Mouse (Mus musculus) cortical plate, adult 2 months (tissue): ENCODE results near the gene Atp2a2. TPM values are rescaled to one million over a fixed set of nuclear protein-coding genes. Genes with fewer than 3 reads are reported as not detected.
A peak's percentile ranks its signal among the peaks of the same experiment; 100 is the strongest.

Source experiments
- H3K27ac ChIP-seq: fragments of 200-500 bp; 2 replicates; pipeline ENCODE4 v1.5.1; 2012; ENCODE audit warnings: low read length, control low read depth, inconsistent platforms; ENCODE audit not compliant: insufficient read depth
- H3K4me1 ChIP-seq: fragments of 200-500 bp; 2 replicates; pipeline ENCODE4 v1.6.1; 2011; ENCODE audit warnings: low read length; ENCODE audit not compliant: control insufficient read depth, insufficient read depth
- H3K4me3 ChIP-seq: fragments of 200-500 bp; 2 replicates; pipeline ENCODE4 v1.5.1; 2011; ENCODE audit warnings: mild to moderate bottlenecking, low read length, control low read depth; ENCODE audit not compliant: insufficient read depth
- CTCF ChIP-seq: fragments of 200-500 bp; IDR thresholded peaks from 2 replicates; pipeline ENCODE4 v1.5.1; 2011; ENCODE audit warnings: mild to moderate bottlenecking, control low read depth, low read length; ENCODE audit not compliant: insufficient read depth; ENCODE audit errors: extremely low read depth
- POLR2A ChIP-seq: fragments of 200-500 bp; IDR thresholded peaks from 2 replicates; pipeline ENCODE4 v1.6.1; 2011; ENCODE audit warnings: mild to moderate bottlenecking, low read length, control low read depth; ENCODE audit not compliant: insufficient read depth; ENCODE audit errors: extremely low read depth
- polyA plus RNA-seq: library from polyadenylated mRNA; depleted of rRNA; stranded (reverse); fragments of >200 nt; gene quantifications from 2 replicates; pipeline ENCODE4 v1.2.3, GENCODE M21; 2012

The Atp2a2 gene
- polyA plus RNA-seq, 1 experiment, result 354 TPM

DNA sequence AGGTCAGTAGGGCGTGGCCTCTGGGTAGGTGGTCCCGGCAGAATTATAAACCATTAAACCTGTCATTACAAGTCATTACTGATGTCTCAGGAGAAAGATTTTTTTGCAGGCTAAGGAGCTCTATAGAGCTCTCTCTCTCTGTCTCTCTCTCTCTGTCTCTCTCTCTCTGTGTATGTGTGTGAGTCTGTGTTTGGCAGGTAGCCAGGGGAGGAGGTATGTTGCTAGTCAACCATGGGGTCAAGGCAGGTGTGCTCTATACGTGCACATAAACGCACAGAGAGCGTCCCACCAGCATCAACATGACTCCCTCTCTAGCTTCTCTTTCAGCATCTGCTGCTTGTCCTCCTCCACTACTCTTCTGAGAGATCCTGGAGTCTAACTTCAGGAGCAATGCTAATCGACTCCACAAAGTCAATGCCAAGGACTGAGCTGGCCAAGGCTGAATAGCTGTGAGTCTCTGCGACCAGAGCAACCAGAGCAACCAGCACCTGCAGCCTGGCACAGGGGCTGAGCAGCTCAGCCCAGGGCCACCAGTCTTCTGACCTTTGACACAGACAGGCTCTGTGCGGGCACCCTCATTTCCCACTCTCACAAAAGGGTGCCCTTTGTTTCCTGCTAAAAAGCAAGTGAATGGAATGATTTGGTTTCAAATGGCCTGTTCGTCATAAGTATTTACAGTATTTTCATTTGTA lies 28.0 kb upstream of the Atp2a2 start:
- no peak for TF ChIP-seq POLR2A
- TF ChIP-seq CTCF, result no peak
- Histone ChIP-seq H3K27ac (0 out of 2 replicates have a peak overlapping the region, but pooled peaks have one; percentile 11), H3K4me3 (no peak overlapping the region), H3K4me1 (peaks cover 8% of the 10 kb centered on the region)

DNA sequence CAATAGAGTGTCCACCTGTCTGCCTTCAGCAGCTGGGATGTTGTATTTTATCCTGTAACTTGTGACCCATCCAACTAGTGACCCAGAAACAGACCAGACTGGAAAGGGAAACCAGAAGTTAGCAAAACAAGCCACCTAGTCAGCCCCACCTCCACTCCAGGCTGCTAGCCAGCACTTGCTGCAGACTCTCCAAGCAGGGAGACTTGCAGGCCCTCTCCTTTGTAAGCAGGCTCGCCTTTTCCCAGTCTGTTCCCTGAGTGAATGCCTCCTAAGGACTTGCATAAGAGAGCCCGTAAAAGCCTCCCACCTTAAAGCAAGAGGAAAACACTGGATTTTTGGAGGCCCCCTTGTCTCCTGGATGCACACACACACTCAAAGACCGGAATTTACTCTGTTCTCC lies 27.3 kb upstream of the Atp2a2 start:
- TF ChIP-seq POLR2A, result no peak
- peaks cover 10% of the 10 kb centered on the region for H3K4me1 ChIP-seq
- 0 out of 2 replicates have a peak overlapping the region, but pooled peaks have one; percentile 15 for H3K27ac ChIP-seq
- no peak overlapping the region for H3K4me3 ChIP-seq

DNA sequence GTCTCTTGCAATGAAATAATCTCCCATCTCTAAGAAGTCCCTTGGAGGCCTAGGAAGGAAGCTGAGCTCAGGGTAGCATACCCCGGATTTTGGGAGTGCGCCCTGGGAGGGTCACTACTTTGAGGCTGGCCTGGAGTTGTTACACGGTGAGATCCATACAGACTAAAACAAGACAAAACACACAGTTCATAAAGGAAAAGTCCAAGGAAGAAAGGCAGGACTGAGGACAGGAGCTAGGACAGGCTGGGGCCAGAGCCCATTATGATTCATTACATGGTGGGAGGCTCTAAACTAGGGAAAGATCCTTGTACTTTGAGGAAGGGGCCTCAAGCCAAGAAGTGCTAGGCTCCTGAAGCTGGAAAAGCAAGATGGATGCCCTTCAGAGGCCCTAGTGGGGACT lies 26.6 kb upstream of the Atp2a2 start:
- peaks cover 10% of the 10 kb centered on the region for H3K4me1 ChIP-seq
- no peak overlapping the region for H3K4me3 ChIP-seq
- no peak overlapping the region for H3K27ac ChIP-seq

DNA sequence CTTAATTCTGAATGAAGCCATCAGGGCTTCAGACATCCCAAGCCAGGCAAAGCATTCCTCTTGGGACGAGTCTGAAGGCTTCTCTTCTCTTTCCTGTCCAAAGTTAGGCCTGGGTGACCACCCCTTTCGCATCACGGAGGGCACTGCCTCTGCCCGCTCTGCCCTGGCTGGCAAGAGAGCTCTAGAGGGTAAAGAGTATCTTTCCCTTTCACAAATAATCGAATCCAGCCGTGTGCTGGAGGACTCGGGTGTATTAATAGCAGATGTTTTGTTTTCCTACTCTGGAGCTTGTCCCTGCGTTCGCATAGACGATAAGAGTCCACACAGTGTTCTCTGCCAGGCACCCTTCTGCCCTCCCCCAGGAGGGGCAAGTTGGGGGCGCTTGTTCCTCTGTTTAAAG lies 25.7 kb upstream of the Atp2a2 start:
- Histone ChIP-seq H3K27ac (no peak overlapping the region), H3K4me3 (no peak overlapping the region), H3K4me1 (peaks cover 10% of the 10 kb centered on the region)
- TF ChIP-seq POLR2A (no peak), CTCF (no peak)

More for the DNA sequence above, 26.6 kb upstream of the Atp2a2 start:
- TF ChIP-seq POLR2A (no peak), CTCF (no peak)

DNA sequence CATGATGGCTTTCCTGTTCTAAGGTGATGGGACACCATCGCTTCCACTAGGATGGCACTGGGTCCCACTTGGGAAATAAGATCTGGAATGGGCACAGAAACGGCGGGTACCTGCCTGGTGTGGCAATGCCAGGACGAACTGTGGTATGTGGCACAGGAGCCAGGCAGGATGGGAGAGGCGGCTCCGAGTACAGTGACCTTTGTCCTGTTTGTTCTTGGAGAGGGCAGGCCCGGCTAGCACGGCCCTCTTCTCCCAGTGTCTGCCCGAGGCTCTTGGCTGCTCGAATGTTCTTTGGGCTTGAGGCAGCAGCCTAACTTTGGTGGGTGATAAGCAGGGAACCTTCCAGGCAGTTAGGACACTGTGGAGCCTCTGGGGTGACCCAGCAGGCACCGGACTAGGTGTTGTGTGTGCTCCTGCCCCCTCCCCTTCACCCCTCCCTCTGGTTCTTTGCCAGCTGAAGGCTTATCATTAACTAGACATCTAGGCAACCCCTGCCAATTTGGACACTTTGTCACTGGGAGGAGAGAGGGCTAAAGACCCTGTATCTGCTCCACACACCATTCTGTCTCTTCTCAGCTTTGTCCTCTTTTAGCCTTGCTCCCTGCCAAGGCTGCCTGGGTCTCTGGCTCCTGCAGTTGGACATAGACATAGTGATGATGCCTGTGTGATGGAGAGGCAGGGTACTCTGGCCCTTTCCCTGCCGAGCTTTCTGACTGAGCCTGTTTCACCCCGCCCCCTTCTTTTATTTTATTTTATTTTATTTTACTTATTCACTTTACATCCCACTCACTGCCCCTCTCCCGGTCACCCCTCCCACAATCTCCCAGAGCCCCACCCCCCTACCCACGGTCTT lies 25.1 kb upstream of the Atp2a2 start:
- Histone ChIP-seq H3K4me1 (peaks cover 10% of the 10 kb centered on the region), H3K27ac (no peak overlapping the region), H3K4me3 (no peak overlapping the region)
- TF ChIP-seq POLR2A (no peak), CTCF (no peak)

DNA sequence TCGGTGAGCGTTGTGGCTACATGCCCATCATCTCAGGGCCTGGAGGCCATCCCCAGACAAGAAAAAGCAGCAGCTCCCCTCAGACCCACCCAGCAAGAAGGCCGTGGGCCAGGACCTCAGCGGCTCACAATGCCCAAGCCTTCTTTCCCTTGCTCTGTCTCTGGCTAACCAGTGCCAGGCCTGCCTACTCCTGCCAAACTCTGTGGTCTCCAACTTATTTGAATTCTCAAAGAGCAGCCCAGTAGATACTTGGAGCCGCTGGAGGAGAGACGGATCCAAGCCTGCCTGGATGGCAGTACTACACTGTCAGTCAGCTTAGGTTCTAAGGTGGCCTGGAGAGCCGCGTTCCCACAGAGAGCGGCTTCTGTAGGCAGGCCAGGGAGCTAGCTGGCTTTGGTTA lies 24.4 kb upstream of the Atp2a2 start:
- H3K27ac ChIP-seq, result no peak overlapping the region

DNA sequence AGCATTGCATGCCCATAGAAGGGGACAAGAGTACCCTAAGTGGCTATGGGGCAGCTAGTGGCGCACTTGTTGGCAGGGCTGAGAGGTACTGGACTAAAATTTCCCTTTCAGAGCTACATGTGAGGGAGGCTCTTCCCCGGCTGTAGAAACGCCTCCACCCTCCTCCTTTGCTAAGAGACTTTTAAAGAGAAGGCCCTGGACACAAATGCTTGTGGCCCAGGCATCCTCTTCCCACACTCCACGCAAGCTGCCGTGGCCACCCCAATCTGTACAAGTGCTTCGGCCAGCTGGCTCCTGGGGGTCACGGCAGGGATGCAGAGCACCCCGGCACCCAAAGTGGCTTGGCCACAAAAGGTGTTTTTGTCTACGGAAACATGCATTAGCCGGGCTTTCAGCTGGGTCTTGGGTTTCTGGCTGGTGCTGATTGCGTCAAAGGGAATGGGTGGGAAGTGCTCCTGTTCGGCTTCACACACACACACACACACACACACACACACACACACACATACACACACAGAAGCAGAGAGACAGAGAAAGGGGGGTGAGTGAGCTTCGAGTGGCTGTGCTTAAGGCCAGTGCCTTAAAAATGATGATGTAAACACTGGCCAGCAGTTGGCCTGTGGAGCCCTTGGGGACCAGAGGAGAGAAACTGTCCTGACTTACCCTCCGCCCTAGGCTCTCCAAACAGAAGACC lies 23.4 kb upstream of the Atp2a2 start:
- Histone ChIP-seq H3K4me3 (no peak overlapping the region), H3K4me1 (peaks cover 10% of the 10 kb centered on the region), H3K27ac (peak overlapping the region; percentile 70)
- TF ChIP-seq CTCF, result no peak
- no peak for TF ChIP-seq POLR2A

More for the DNA sequence above, 24.4 kb upstream of the Atp2a2 start:
- no peak for TF ChIP-seq POLR2A
- TF ChIP-seq CTCF, result no peak
- Histone ChIP-seq H3K4me1 (peaks cover 10% of the 10 kb centered on the region), H3K4me3 (no peak overlapping the region)

DNA sequence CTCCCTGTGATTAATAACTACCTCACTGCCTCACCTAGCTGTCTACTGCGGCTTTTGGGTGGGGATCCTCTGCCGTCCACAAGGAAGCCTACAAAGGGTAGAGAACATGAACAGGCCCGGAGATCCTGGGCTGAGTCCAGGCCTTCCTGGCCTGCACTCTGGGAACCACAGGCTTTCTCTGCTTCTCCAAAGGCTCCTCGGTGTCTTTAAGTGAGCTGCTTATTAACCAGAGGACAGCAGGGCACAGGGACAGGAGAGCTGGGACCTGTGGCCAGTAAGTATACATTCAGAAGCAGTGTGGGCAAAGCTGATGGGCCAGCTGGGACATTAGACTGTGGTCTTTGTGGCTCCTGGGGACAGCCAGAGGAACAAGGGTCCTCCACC lies 22.8 kb upstream of the Atp2a2 start:
- TF ChIP-seq CTCF (no peak), POLR2A (no peak)
- H3K4me3 ChIP-seq, result no peak overlapping the region
- peaks cover 10% of the 10 kb centered on the region for H3K4me1 ChIP-seq
- H3K27ac ChIP-seq, result no peak overlapping the region

DNA sequence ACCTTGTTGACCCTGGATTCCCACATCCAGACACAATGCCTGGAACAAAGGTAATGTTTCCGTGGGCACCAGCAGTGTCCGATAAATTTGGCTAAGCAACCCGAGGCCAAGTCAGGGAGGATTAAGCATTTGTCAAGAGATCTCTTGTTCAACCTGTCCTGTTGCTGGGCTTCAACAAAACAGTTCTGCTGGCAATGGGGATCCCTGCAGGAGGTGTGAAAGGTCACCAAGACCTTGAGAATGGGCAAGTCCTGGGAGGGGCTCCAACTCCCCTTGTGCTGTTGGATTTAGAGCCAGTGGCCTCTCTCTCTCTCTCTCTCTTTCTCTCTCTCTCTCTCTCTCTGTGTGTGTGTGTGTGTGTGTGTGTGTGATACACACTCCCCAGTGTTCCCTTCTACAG lies 22.2 kb upstream of the Atp2a2 start:
- TF ChIP-seq CTCF, result no peak
- no peak for TF ChIP-seq POLR2A
- no peak overlapping the region for H3K27ac ChIP-seq
- no peak overlapping the region for H3K4me3 ChIP-seq
- peaks cover 8% of the 10 kb centered on the region for H3K4me1 ChIP-seq

DNA sequence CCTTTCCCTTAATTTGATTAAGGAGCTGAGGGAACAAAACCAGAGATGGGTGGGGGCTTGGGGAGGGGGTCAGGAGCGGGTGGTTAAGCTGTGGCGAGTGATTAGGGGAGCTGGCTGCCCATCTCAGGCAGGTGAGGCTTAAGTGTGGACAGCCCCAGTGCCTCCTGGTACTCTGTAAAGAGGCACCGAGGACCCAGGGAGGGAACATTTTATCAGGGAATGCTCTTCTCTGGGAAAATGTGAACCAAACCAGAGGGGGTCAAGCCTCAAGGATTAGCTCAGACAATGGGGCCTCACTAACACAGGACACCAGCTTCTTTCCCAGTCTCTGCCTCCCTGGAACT lies 19.1 kb upstream of the Atp2a2 start:
- Histone ChIP-seq H3K4me3 (no peak overlapping the region), H3K27ac (no peak overlapping the region), H3K4me1 (peaks cover 4% of the 10 kb centered on the region)
- no peak for TF ChIP-seq CTCF
- no peak for TF ChIP-seq POLR2A
